ENCODE assay signal across 27 mouse cellular contexts in genomic region chr9:36948181-36948580, GRCm38 (mm10).
DNase-seq lines count a peak whose midpoint lies in the region; ATAC-seq and TF ChIP-seq lines count a peak whose summit lies in the region.
"Had no signal": no experiment of that assay in that cellular context is flagged by ENCODE, and none has a peak within 500 bp of the region (broad histone marks: within the 10 kb centered on the region; RNA-seq: fewer than 3 reads in every experiment).

No protein-coding gene starts in this region.

- no peak for TF ChIP-seq CTCF in gastrocnemius, adult 2 months (IDR thresholded peaks at IDR 0.05)
- TF ChIP-seq CTCF in olfactory bulb, adult 2 months (IDR thresholded peaks at IDR 0.05; ENCODE audit: insufficient read depth, low read depth, low read length) = no peak

- 82% methylated on average over 5 of the region's 5 CpGs for WGBS in lung, embryonic 16.5 days
- WGBS in embryonic facial prominence, embryonic 14.5 days = 84% methylated on average over 5 of the region's 5 CpGs
- WGBS in olfactory bulb, adult 2 months = 90% methylated on average over 5 of the region's 5 CpGs

- H3K27me3 ChIP-seq in lung, embryonic 16.5 days (ENCODE audit: control insufficient read depth, insufficient read depth, low read depth, low read length) = no peaks in the 10 kb centered on the region
- no peaks in the 10 kb centered on the region for H3K27me3 ChIP-seq in embryonic facial prominence, embryonic 14.5 days (replicated peaks; ENCODE audit: control insufficient read depth, insufficient read depth, low read length)
- H3K27me3 ChIP-seq: forebrain, embryonic 13.5 days; heart, embryonic 12.5 days; intestine, embryonic 15.5 days; neural tube, embryonic 15.5 days had no signal

- no peak overlapping the region for H3K4me2 ChIP-seq in lung, embryonic 16.5 days (ENCODE audit: low read depth, low read length)
- no peak overlapping the region for H3K4me2 ChIP-seq in embryonic facial prominence, embryonic 14.5 days (ENCODE audit: low read depth, low read length)
- H3K4me2 ChIP-seq: forebrain, embryonic 13.5 days; heart, embryonic 12.5 days; intestine, embryonic 15.5 days; limb, embryonic 12.5 days; liver, embryonic 11.5 days; neural tube, embryonic 15.5 days had no signal

- no peaks in the 10 kb centered on the region for H3K36me3 ChIP-seq in lung, embryonic 16.5 days (ENCODE audit: control insufficient read depth, insufficient read depth, low read length)
- no peaks in the 10 kb centered on the region for H3K36me3 ChIP-seq in embryonic facial prominence, embryonic 14.5 days (ENCODE audit: control insufficient read depth, insufficient read depth, low read length)
- H3K36me3 ChIP-seq: G1E; heart, embryonic 12.5 days; intestine, embryonic 15.5 days had no signal

- TF ChIP-seq POLR2A in olfactory bulb, adult 2 months (IDR thresholded peaks at IDR 0.05; ENCODE audit: insufficient read depth, low read depth, low read length) = no peak

- no peak overlapping the region for H3K9ac ChIP-seq in lung, embryonic 16.5 days (ENCODE audit: low read length)
- H3K9ac ChIP-seq in embryonic facial prominence, embryonic 14.5 days (ENCODE audit: low read depth, low read length) = no peak overlapping the region
- H3K9ac ChIP-seq: forebrain, embryonic 13.5 days; heart, embryonic 12.5 days; intestine, embryonic 15.5 days; limb, embryonic 12.5 days; liver, postnatal 0 days; neural tube, embryonic 15.5 days had no signal

- DNase-seq in gastrocnemius, adult 2 months = peak; percentile 68
- DNase-seq in gastrocnemius, postnatal 10 days = no peak
- DNase-seq in lung, adult 18-20 months = no peak
- no peak for DNase-seq in embryonic facial prominence, embryonic 14.5 days (ENCODE audit: low spot score)
- no peak for DNase-seq in right cerebral cortex, postnatal 25 days
- DNase-seq: adrenal gland, adult 8-10 months; B cell, adult 2 months; cerebellum, adult 11-12 months; cerebellum, postnatal 10 days; heart, postnatal 10 days; kidney, adult 8-10 months; kidney, postnatal 10 days; liver, postnatal 0 days; thymus, postnatal 36 days had no signal

- H3K4me3 ChIP-seq in gastrocnemius, adult 2 months = no peak overlapping the region
- H3K4me3 ChIP-seq in lung, embryonic 16.5 days (ENCODE audit: low read length) = no peak overlapping the region
- H3K4me3 ChIP-seq in embryonic facial prominence, embryonic 14.5 days (ENCODE audit: low read depth, low read length) = no peak overlapping the region
- no peak overlapping the region for H3K4me3 ChIP-seq in olfactory bulb, adult 2 months (ENCODE audit: insufficient read depth, low read depth, low read length)
- H3K4me3 ChIP-seq: forebrain, embryonic 13.5 days; heart, embryonic 12.5 days; hindbrain, embryonic 10.5 days; intestine, embryonic 15.5 days; limb, embryonic 12.5 days; neural tube, embryonic 15.5 days had no signal

- intact Hi-C loops in gastrocnemius, adult 2 months (cut with DNase I) = loop anchor here (5.0 kb wide), 1 partner anchor 51 kb away; no protein-coding TSS in a partner anchor

- H3K4me1 ChIP-seq in lung, embryonic 16.5 days (replicated peaks; ENCODE audit: control insufficient read depth, insufficient read depth, low read length) = peaks cover 11% of the 10 kb centered on the region
- H3K4me1 ChIP-seq in embryonic facial prominence, embryonic 14.5 days (ENCODE audit: control insufficient read depth, insufficient read depth, low read length) = no peaks in the 10 kb centered on the region; the same call in 1 of the 2 replicates
- H3K4me1 ChIP-seq in olfactory bulb, adult 2 months (ENCODE audit: control insufficient read depth, insufficient read depth, low read length) = peaks cover 26% of the 10 kb centered on the region
- H3K4me1 ChIP-seq: intestine, embryonic 15.5 days had no signal

- H3K9me3 ChIP-seq in lung, embryonic 16.5 days (ENCODE audit: control insufficient read depth, low read length) = no peaks in the 10 kb centered on the region
- H3K9me3 ChIP-seq in embryonic facial prominence, embryonic 14.5 days (ENCODE audit: control insufficient read depth, low read length) = no peaks in the 10 kb centered on the region
- H3K9me3 ChIP-seq: forebrain, embryonic 13.5 days; G1E; heart, embryonic 12.5 days; hindbrain, embryonic 10.5 days; intestine, embryonic 15.5 days; limb, embryonic 12.5 days; neural tube, embryonic 15.5 days had no signal

- ATAC-seq in lung, embryonic 16.5 days (ENCODE audit: low read depth) = no peak
- peak; percentile 53; the same call in 1 of the 2 replicates for ATAC-seq in embryonic facial prominence, embryonic 14.5 days (ENCODE audit: low read depth)
- ATAC-seq: forebrain, embryonic 13.5 days; hindbrain, embryonic 16.5 days; intestine, embryonic 15.5 days; liver, postnatal 0 days; Patski had no signal

- peak overlapping the region; percentile 88 for H3K27ac ChIP-seq in gastrocnemius, adult 2 months
- H3K27ac ChIP-seq in lung, embryonic 16.5 days (ENCODE audit: low read length) = peak overlapping the region; percentile 66
- no peak overlapping the region for H3K27ac ChIP-seq in embryonic facial prominence, embryonic 14.5 days (replicated peaks; ENCODE audit: low read depth, low read length)
- peak overlapping the region; percentile 24; the same call in 1 of the 2 replicates for H3K27ac ChIP-seq in olfactory bulb, adult 2 months (ENCODE audit: insufficient read depth, low read depth, low read length)
- H3K27ac ChIP-seq: forebrain, embryonic 13.5 days; hindbrain, embryonic 10.5 days; intestine, embryonic 15.5 days; limb, embryonic 12.5 days; macrophage; neural tube, embryonic 15.5 days had no signal
